ENCODE assay signal across 27 mouse cellular contexts in genomic region chr4:85957879-85958278, GRCm38 (mm10).
"Had no signal": no experiment of that assay in that cellular context is flagged by ENCODE, and none has a peak within 500 bp of the region (broad histone marks: within the 10 kb centered on the region; RNA-seq: fewer than 3 reads in every experiment).

No protein-coding gene starts in this region.

- H3K9me3 ChIP-seq: limb, embryonic 10.5 days; limb, embryonic 12.5 days; limb, embryonic 13.5 days; limb, embryonic 15.5 days; liver, embryonic 12.5 days; liver, embryonic 13.5 days; liver, embryonic 15.5 days; lung, embryonic 15.5 days; megakaryocyte, embryonic 14.5 days; midbrain, embryonic 10.5 days; midbrain, embryonic 12.5 days; midbrain, embryonic 13.5 days; midbrain, embryonic 15.5 days; neural tube, embryonic 12.5 days had no signal

- H3K27me3 ChIP-seq: limb, embryonic 12.5 days; limb, embryonic 13.5 days; limb, embryonic 15.5 days; liver, embryonic 12.5 days; liver, embryonic 13.5 days; liver, embryonic 15.5 days; lung, embryonic 15.5 days; megakaryocyte, embryonic 14.5 days; midbrain, embryonic 12.5 days; midbrain, embryonic 13.5 days; midbrain, embryonic 15.5 days; neural tube, embryonic 12.5 days had no signal

- H3K4me1 ChIP-seq: liver, embryonic 15.5 days; midbrain, embryonic 10.5 days; midbrain, embryonic 12.5 days; midbrain, embryonic 13.5 days; midbrain, embryonic 15.5 days; neural tube, embryonic 12.5 days had no signal

- DNase-seq: left cerebral cortex, postnatal 4 days; liver, embryonic 13.5 days; liver, postnatal 0 days; lung, adult 18-20 months; lung, adult 2 months; lung, embryonic 14.5 days; lung, postnatal 10 days; lung, postnatal 14 days; lung, postnatal 36 days; lung, postnatal 4 days; midbrain, embryonic 14.5 days had no signal

- H3K9ac ChIP-seq: limb, embryonic 12.5 days; limb, embryonic 13.5 days; limb, embryonic 15.5 days; liver, embryonic 12.5 days; liver, embryonic 13.5 days; liver, embryonic 14.5 days; liver, embryonic 15.5 days; liver, postnatal 0 days; lung, embryonic 14.5 days; lung, embryonic 15.5 days; midbrain, embryonic 12.5 days; midbrain, embryonic 13.5 days; midbrain, embryonic 15.5 days; neural tube, embryonic 12.5 days had no signal

- H3K36me3 ChIP-seq: limb, embryonic 10.5 days; limb, embryonic 12.5 days; limb, embryonic 13.5 days; limb, embryonic 15.5 days; liver, embryonic 12.5 days; liver, embryonic 13.5 days; liver, embryonic 15.5 days; lung, embryonic 15.5 days; midbrain, embryonic 10.5 days; midbrain, embryonic 12.5 days; midbrain, embryonic 13.5 days; midbrain, embryonic 15.5 days; neural tube, embryonic 12.5 days had no signal

- H3K27ac ChIP-seq: limb, embryonic 10.5 days; limb, embryonic 12.5 days; limb, embryonic 13.5 days; limb, embryonic 15.5 days; liver, embryonic 12.5 days; liver, embryonic 13.5 days; liver, embryonic 14.5 days; liver, embryonic 15.5 days; lung, embryonic 15.5 days; macrophage; midbrain, embryonic 10.5 days; midbrain, embryonic 12.5 days; midbrain, embryonic 13.5 days; midbrain, embryonic 15.5 days; neural tube, embryonic 12.5 days had no signal

- H3K4me3 ChIP-seq: limb, embryonic 10.5 days; limb, embryonic 12.5 days; limb, embryonic 13.5 days; limb, embryonic 15.5 days; liver, embryonic 12.5 days; liver, embryonic 13.5 days; liver, embryonic 15.5 days; lung, embryonic 15.5 days; megakaryocyte, embryonic 14.5 days; midbrain, embryonic 10.5 days; midbrain, embryonic 12.5 days; midbrain, embryonic 13.5 days; midbrain, embryonic 15.5 days; myocyte; neural tube, embryonic 12.5 days had no signal
